Mouse (Mus musculus): ENCODE measurements around the gene Gm10277.

- TF ChIP-seq GATA1 (IDR thresholded peaks at IDR 0.05; ENCODE audit: borderline replicate concordance, low read length): no peak
- no peak for TF ChIP-seq FLI1 (IDR thresholded peaks at IDR 0.05; ENCODE audit: low read length)
Measured at GRCm38 (mm10) chr11:77760031-77760430, 27.5 kb downstream of the Gm10277 start.
